ENCODE assay signal across 10 mouse cellular contexts in the genomic region with DNA sequence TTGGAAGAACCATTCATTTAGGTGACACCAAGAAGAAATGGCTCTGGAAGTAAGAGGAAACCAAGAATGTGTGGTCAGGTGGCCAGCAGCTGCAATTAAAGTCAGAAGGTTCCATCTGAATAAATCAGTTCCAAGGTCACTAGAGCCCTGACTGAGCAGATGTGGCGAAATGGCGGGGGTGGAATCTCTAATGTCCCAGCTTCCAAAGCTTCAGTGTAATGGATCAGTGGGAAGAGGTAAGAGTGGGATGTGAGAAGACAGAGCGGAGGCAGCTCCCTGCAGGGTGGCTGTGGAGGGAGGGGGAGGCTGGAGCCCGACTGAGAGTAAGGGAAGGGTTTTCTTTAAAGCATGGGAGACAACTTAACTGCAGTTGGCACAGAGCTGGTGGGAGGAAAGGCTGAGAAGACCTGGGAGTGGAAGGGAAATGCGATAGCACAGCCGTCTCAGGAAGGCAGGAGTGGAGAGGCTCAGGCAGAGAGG. TPM values are rescaled to one million over a fixed set of nuclear protein-coding genes. Genes with fewer than 3 reads are reported as not detected.
DNase-seq lines count a peak whose midpoint lies in the region; ATAC-seq and TF ChIP-seq lines count a peak whose summit lies in the region.
"Had no signal": no experiment of that assay in that cellular context is flagged by ENCODE, and none has a peak within 500 bp of the region (broad histone marks: within the 10 kb centered on the region; RNA-seq: fewer than 3 reads in every experiment).

No protein-coding gene starts in this region.

- H3K9me3 ChIP-seq in liver, postnatal 0 days (ENCODE audit: low read length) = no peaks in the 10 kb centered on the region
- H3K9me3 ChIP-seq in limb, embryonic 10.5 days (replicated peaks) = no peaks in the 10 kb centered on the region
- H3K9me3 ChIP-seq: embryonic facial prominence, embryonic 15.5 days had no signal

- no peak for TF ChIP-seq CTCF in layer of hippocampus, adult 2 months (conservative IDR thresholded peaks at IDR 0.05)
- TF ChIP-seq CTCF in bone marrow, adult 2 months (IDR thresholded peaks at IDR 0.05; ENCODE audit: control insufficient read depth, insufficient read depth, low read length) = no peak
- no peak for TF ChIP-seq CTCF in liver, postnatal 0 days (IDR thresholded peaks at IDR 0.05; ENCODE audit: low read depth)

- peaks cover 13% of the 10 kb centered on the region for H3K4me1 ChIP-seq in bone marrow, adult 2 months (ENCODE audit: control insufficient read depth, insufficient read depth, low read length)
- H3K4me1 ChIP-seq in liver, postnatal 0 days (ENCODE audit: insufficient read depth) = peaks cover 46% of the 10 kb centered on the region
- H3K4me1 ChIP-seq in limb, embryonic 10.5 days = peaks cover 23% of the 10 kb centered on the region

- TF ChIP-seq POLR2A in bone marrow, adult 2 months (IDR thresholded peaks at IDR 0.05; ENCODE audit: borderline replicate concordance, control insufficient read depth, low read depth, low read length) = no peak

- peak; percentile 48 for DNase-seq in layer of hippocampus, adult 2 months (ENCODE audit: low spot score in 2 of 2)
- DNase-seq in layer of hippocampus, adult 9-10 months (ENCODE audit: low spot score) = no peak
- peak; percentile 49 to 51 for DNase-seq in frontal cortex, postnatal 14 days (ENCODE audit: low spot score in 2 of 2)
- no peak for DNase-seq in liver, postnatal 0 days
- no peak for DNase-seq in thymus, postnatal 0 days (ENCODE audit: low spot score)
- no peak for DNase-seq in limb, embryonic 10.5 days (ENCODE audit: low spot score)
- DNase-seq in c-Kit-positive CD71-positive TER-119-positive erythroid progenitor cells, embryonic 14.5 days (ENCODE audit: low spot score) = no peak
- DNase-seq: midbrain, embryonic 14.5 days had no signal

- no peaks in the 10 kb centered on the region for H3K27me3 ChIP-seq in liver, postnatal 0 days (ENCODE audit: insufficient read depth, low read length)
- H3K27me3 ChIP-seq in limb, embryonic 10.5 days (ENCODE audit: low read depth, poor library complexity, severe bottlenecking) = no peaks in the 10 kb centered on the region
- H3K27me3 ChIP-seq: embryonic facial prominence, embryonic 15.5 days had no signal

- H3K4me2 ChIP-seq in liver, postnatal 0 days (ENCODE audit: low read depth, low read length) = peak overlapping the region; percentile 20
- H3K4me2 ChIP-seq: embryonic facial prominence, embryonic 15.5 days had no signal

- H3K27ac ChIP-seq in layer of hippocampus, adult 2 months = peak overlapping the region; percentile 98
- H3K27ac ChIP-seq in bone marrow, adult 2 months (ENCODE audit: control insufficient read depth, insufficient read depth, low read depth, low read length, poor library complexity) = peak overlapping the region; percentile 77
- H3K27ac ChIP-seq in liver, postnatal 0 days (ENCODE audit: low read depth) = peak overlapping the region; percentile 42; the same call in 1 of the 2 replicates
- H3K27ac ChIP-seq in limb, embryonic 10.5 days = no peak overlapping the region
- H3K27ac ChIP-seq: embryonic facial prominence, embryonic 15.5 days had no signal

- H3K9ac ChIP-seq in liver, postnatal 0 days (replicated peaks) = no peak overlapping the region
- H3K9ac ChIP-seq: embryonic facial prominence, embryonic 15.5 days had no signal

- 71% methylated on average over 6 of the region's 6 CpGs for WGBS in bone marrow, adult 2 months
- 73% methylated on average over 6 of the region's 6 CpGs for WGBS in liver, postnatal 0 days (ENCODE audit: insufficient replicate concordance)
- 61% methylated on average over 6 of the region's 6 CpGs for WGBS in limb, embryonic 10.5 days

- peak overlapping the region; percentile 30; the same call in 1 of the 2 replicates for H3K4me3 ChIP-seq in layer of hippocampus, adult 2 months
- H3K4me3 ChIP-seq in bone marrow, adult 2 months (replicated peaks; ENCODE audit: control insufficient read depth, low read depth, low read length) = peak overlapping the region; percentile 23
- H3K4me3 ChIP-seq in liver, postnatal 0 days (ENCODE audit: low read depth, low read length) = no peak overlapping the region
- H3K4me3 ChIP-seq in limb, embryonic 10.5 days = no peak overlapping the region
- H3K4me3 ChIP-seq: embryonic facial prominence, embryonic 15.5 days had no signal

- H3K36me3 ChIP-seq in liver, postnatal 0 days (replicated peaks; ENCODE audit: insufficient read depth, low read length) = 0 out of 2 replicates have a peak, but pooled peaks cover 3% of the 10 kb centered on the region
- peaks cover 19% of the 10 kb centered on the region for H3K36me3 ChIP-seq in limb, embryonic 10.5 days
- H3K36me3 ChIP-seq: embryonic facial prominence, embryonic 15.5 days had no signal

- no peak for ATAC-seq in liver, postnatal 0 days

- no peak for TF ChIP-seq EP300 in liver, postnatal 0 days (IDR thresholded peaks at IDR 0.05; ENCODE audit: low read depth)

RNA-seq across cellular contexts. Expression of a gene that starts 3.2 kb away (rescaled TPM):
- total RNA-seq in layer of hippocampus, adult 2 months (2021) = 10 to 100 TPM; 93.7 to 93.9 TPM
- polyA plus RNA-seq in bone marrow, adult 2 months (2011; ENCODE audit: insufficient read depth, insufficient read length, low replicate concordance, missing spikeins) = 109 and 152 TPM in 2 replicates
- polyA plus RNA-seq in liver, postnatal 0 days (2015; fragmentation: Nextera tagmentation; extraction: Ambion mirVana) = 84.9 and 85.0 TPM in 2 replicates
- polyA plus RNA-seq in thymus, postnatal 0 days (2015; fragmentation: Nextera tagmentation; extraction: Ambion mirVana) = 63.5 and 66.1 TPM in 2 replicates
- 191 and 204 TPM in 2 replicates for polyA plus RNA-seq in limb, embryonic 10.5 days (2016; fragmentation: Nextera tagmentation; extraction: Ambion mirVana)

RNA-seq across cellular contexts. Expression of a gene that starts 16.5 kb away (rescaled TPM):
- total RNA-seq in layer of hippocampus, adult 2 months (2021) = 100 to 1,000 TPM; 198 to 204 TPM
- polyA plus RNA-seq in bone marrow, adult 2 months (2011; ENCODE audit: insufficient read depth, insufficient read length, low replicate concordance, missing spikeins) = 328 and 366 TPM in 2 replicates
- 79.9 and 92.7 TPM in 2 replicates for polyA plus RNA-seq in liver, postnatal 0 days (2015; fragmentation: Nextera tagmentation; extraction: Ambion mirVana)
- 74.1 and 74.4 TPM in 2 replicates for polyA plus RNA-seq in thymus, postnatal 0 days (2015; fragmentation: Nextera tagmentation; extraction: Ambion mirVana)
- polyA plus RNA-seq in limb, embryonic 10.5 days (2016; fragmentation: Nextera tagmentation; extraction: Ambion mirVana) = 17.3 and 20.4 TPM in 2 replicates

RNA-seq across cellular contexts. Expression of a gene that starts 59.3 kb away (rescaled TPM):
- total RNA-seq in layer of hippocampus, adult 2 months (2021) = 10 to 100 TPM; 49.0 to 50.4 TPM
- 11.5 and 19.8 TPM in 2 replicates for polyA plus RNA-seq in bone marrow, adult 2 months (2011; ENCODE audit: insufficient read depth, insufficient read length, low replicate concordance, missing spikeins)
- 6.7 and 9.5 TPM in 2 replicates for polyA plus RNA-seq in liver, postnatal 0 days (2015; fragmentation: Nextera tagmentation; extraction: Ambion mirVana)
- 33.0 and 34.4 TPM in 2 replicates for polyA plus RNA-seq in thymus, postnatal 0 days (2015; fragmentation: Nextera tagmentation; extraction: Ambion mirVana)
- polyA plus RNA-seq in limb, embryonic 10.5 days (2016; fragmentation: Nextera tagmentation; extraction: Ambion mirVana) = 29.5 and 37.4 TPM in 2 replicates

Comparison
In these comparisons a context has a peak if more than half of its experiments do, and no peak if none do; other contexts are left out.
1. DNase-seq: peak in layer of hippocampus, adult 2 months (2 of 2) and frontal cortex, postnatal 14 days (2 of 2); none in layer of hippocampus, adult 9-10 months (single experiment), liver, postnatal 0 days (single experiment), thymus, postnatal 0 days (single experiment), limb, embryonic 10.5 days (single experiment) and c-Kit-positive CD71-positive TER-119-positive erythroid progenitor cells, embryonic 14.5 days (single experiment).
2. H3K4me3 ChIP-seq: peak in layer of hippocampus, adult 2 months (single experiment) and bone marrow, adult 2 months (single experiment); none in liver, postnatal 0 days (single experiment) and limb, embryonic 10.5 days (single experiment).